Mouse (Mus musculus) liver, postnatal 0 days (tissue): Measurements from ENCODE around the gene 1500009L16Rik. TPM values are rescaled to one million over a fixed set of nuclear protein-coding genes. Genes with fewer than 3 reads are reported as not detected.

Experiments
- ATAC-seq: fragments of 200-750 bp; cut with Nextera tagmentation; 2 replicates; pipeline ENCODE4 v1.8.0; 2017; ENCODE audit warnings: mild to moderate bottlenecking, moderate library complexity
- DNase-seq: peaks from one replicate; pipeline ENCODE4 v3.0.0-alpha.2; 2016
- H3K27ac ChIP-seq: fragments of 300-500 bp; sonication (generic); 2 replicates; pipeline ENCODE4 v1.5.1; 2014; ENCODE audit warnings: antibody characterized with exemption, moderate library complexity, mild to moderate bottlenecking, low read depth
- H3K27me3 ChIP-seq: fragments of 300-500 bp; sonication (generic); 2 replicates; pipeline ENCODE4 v1.6.1; 2014; ENCODE audit warnings: low read length, control low read depth, mixed read lengths; ENCODE audit not compliant: insufficient read depth
- H3K36me3 ChIP-seq: fragments of 300-500 bp; sonication (generic); replicated peaks from 2 replicates; pipeline ENCODE4 v1.6.1; 2014; ENCODE audit warnings: mild to moderate bottlenecking, control low read depth, low read length, moderate library complexity, mixed read lengths; ENCODE audit not compliant: insufficient read depth
- H3K4me1 ChIP-seq: fragments of 300-500 bp; sonication (generic); 2 replicates; pipeline ENCODE4 v1.6.1; 2014; ENCODE audit warnings: antibody characterized with exemption, mild to moderate bottlenecking, control low read depth; ENCODE audit not compliant: insufficient read depth
- H3K4me2 ChIP-seq: fragments of 300-500 bp; sonication (generic); 2 replicates; pipeline ENCODE4 v1.6.1; 2014; ENCODE audit warnings: low read depth, mild to moderate bottlenecking, low read length, moderate library complexity, mixed read lengths
- H3K4me3 ChIP-seq: fragments of 300-500 bp; sonication (generic); 2 replicates; pipeline ENCODE4 v1.5.1; 2014; ENCODE audit warnings: low read depth, low read length
- H3K9ac ChIP-seq: fragments of 300-500 bp; sonication (generic); replicated peaks from 2 replicates; pipeline ENCODE4 v1.6.1; 2014; ENCODE audit warnings: mild to moderate bottlenecking, moderate library complexity
- H3K9me3 ChIP-seq: fragments of 300-500 bp; sonication (generic); 2 replicates; pipeline ENCODE4 v1.6.1; 2016; ENCODE audit warnings: mild to moderate bottlenecking, control low read depth, low read length, mixed read lengths
- CTCF ChIP-seq: sonication (generic); IDR thresholded peaks from 2 replicates; pipeline ENCODE4 v1.5.1; 2016; ENCODE audit warnings: antibody characterized with exemption, low read depth
- EP300 ChIP-seq: IDR thresholded peaks from 2 replicates; pipeline ENCODE4 v1.6.1; 2016; ENCODE audit warnings: antibody characterized with exemption, low read depth, mild to moderate bottlenecking
- WGBS: fragments of 180-500 bp; shearing (Covaris S2); extraction: QIAGEN DNeasy Blood & Tissue Kit; methylation state at CpG from one replicate; pipeline ENCODE4 v1.1.7; 2014; ENCODE audit not compliant: insufficient replicate concordance; 5-methylcytosine and 5-hydroxymethylcytosine counted together
- polyA plus RNA-seq: library from polyadenylated mRNA; unstranded; fragments of >200 nt; fragmentation: Nextera tagmentation; extraction: Ambion mirVana; gene quantifications from 2 replicates; pipeline ENCODE4 v1.2.1, GENCODE M21; 2015

The 1500009L16Rik gene
- polyA plus RNA-seq, 1 experiment from 2014 or later, result 0.48 TPM

DNA sequence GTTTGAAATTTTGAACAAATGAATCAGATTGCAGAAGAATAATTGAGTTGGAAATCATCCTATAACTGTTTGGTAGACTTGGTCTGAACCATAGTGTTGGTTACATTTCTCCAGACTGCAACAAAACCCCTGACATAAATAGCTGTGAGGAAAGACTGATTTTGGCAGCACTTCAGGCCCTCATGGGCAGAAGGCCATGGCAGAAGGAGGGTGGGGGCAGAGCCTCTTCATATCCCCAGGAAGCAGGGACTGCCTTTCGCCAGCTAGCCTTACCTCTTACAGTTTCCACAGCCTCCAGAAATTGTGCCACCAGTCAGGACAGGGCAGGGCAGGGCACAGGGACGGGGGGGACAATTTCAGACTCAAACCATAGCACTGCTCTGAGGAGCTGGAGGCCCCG lies 22.0 kb downstream of the 1500009L16Rik start:
- no peak overlapping the region for H3K4me2 ChIP-seq
- H3K9ac ChIP-seq, result no peak overlapping the region
- TF ChIP-seq EP300, result no peak
- no peak for TF ChIP-seq CTCF
- no peak for DNase-seq
- no peaks in the 10 kb centered on the region for H3K27me3 ChIP-seq
- ATAC-seq, result no peak
- H3K9me3 ChIP-seq, result peaks cover 11% of the 10 kb centered on the region; the same call in 1 of the 2 replicates
- H3K27ac ChIP-seq, result no peak overlapping the region
- H3K36me3 ChIP-seq, result no peaks in the 10 kb centered on the region
- 69% methylated on average over 3 of the region's 3 CpGs for WGBS
- no peaks in the 10 kb centered on the region for H3K4me1 ChIP-seq
- H3K4me3 ChIP-seq, result no peak overlapping the region

DNA sequence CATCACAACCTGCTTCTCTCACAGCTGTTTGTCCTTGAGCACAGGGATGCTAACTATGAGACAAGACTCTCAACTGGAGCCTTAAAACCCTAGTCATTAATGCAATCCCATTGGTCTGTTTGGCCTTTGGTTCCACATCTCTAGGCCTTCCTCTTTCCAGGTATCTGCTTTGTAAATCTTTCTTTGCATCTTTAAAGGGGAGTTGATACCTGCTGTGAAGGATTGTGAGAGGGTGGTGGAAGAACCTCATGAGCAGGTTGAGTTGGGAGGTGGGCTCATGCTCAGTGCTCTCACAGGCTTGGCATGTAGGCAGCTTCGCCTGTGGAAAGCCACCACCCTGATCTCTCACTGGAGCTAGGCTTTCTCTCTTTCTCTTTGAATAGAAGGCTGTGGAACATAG lies 30.4 kb downstream of the 1500009L16Rik start:
- DNase-seq (no peak), ATAC-seq (no peak)
- TF ChIP-seq CTCF (no peak), EP300 (no peak)
- Histone ChIP-seq H3K27me3 (no peaks in the 10 kb centered on the region), H3K4me3 (no peak overlapping the region), H3K9me3 (no peaks in the 10 kb centered on the region), H3K4me1 (no peaks in the 10 kb centered on the region), H3K9ac (no peak overlapping the region), H3K27ac (no peak overlapping the region), H3K36me3 (no peaks in the 10 kb centered on the region), H3K4me2 (no peak overlapping the region)
- WGBS, result 55% methylated on average over 1 of the region's 1 CpGs

DNA sequence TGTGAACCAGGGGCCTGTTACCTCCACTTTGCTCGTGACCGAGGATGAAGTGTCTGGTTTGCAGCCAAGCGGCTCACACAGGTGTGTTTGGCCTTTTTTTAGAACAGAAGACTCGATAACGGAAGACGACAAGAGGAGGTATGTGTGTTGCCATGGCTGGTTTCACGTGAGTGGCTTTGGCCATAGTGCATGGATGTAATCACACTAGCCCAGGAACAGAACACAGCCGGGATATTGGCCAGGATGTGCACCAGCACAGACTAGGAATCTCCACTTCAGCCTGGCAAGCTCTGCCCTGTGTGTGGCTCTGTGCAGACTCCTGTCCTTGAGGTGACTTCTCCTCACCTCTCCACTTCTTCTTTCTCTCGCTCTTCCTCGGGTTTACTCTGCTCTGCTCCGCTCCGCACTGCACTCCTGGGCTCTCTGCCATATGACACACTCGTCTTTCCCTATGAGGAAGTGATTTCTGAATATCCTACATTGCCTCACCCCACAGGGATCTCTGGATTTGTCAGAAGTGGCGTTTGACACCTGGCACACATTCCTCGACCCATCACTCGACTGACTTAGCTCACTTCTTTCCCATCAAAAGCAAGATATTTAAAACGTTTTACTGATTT lies 34.8 kb downstream of the 1500009L16Rik start:
- no peaks in the 10 kb centered on the region for H3K36me3 ChIP-seq
- 76% methylated on average over 17 of the region's 17 CpGs for WGBS
- no peak overlapping the region for H3K27ac ChIP-seq
- H3K4me2 ChIP-seq, result no peak overlapping the region
- H3K9me3 ChIP-seq, result no peaks in the 10 kb centered on the region
- DNase-seq (no peak), ATAC-seq (no peak)
- H3K27me3 ChIP-seq, result no peaks in the 10 kb centered on the region
- H3K9ac ChIP-seq, result no peak overlapping the region
- H3K4me3 ChIP-seq, result no peak overlapping the region
- TF ChIP-seq EP300, result no peak
- no peak for TF ChIP-seq CTCF
- no peaks in the 10 kb centered on the region for H3K4me1 ChIP-seq

DNA sequence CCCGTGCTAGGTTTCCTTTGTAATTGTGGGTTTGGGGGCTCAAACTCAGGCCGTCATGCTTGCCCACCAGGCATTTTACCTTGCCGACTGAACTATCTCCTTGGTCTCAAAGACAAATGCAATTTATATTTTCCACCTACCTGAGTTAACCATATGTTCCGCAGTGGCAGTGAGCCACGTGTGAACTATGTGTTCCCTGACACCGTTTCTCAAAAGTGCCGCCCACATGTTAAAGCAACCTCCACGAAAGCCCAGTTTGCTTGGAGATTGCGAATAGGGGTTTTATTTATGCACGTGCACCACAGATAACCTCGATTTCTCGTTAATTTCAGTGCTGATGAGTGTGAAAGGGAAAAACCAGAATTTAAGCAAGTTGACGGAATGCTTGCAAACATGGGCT lies 36.1 kb downstream of the 1500009L16Rik start:
- no peaks in the 10 kb centered on the region for H3K36me3 ChIP-seq
- TF ChIP-seq CTCF (no peak), EP300 (no peak)
- ATAC-seq (no peak), DNase-seq (no peak)
- H3K9me3 ChIP-seq, result no peaks in the 10 kb centered on the region
- no peak overlapping the region for H3K27ac ChIP-seq
- H3K4me1 ChIP-seq, result no peaks in the 10 kb centered on the region
- no peaks in the 10 kb centered on the region for H3K27me3 ChIP-seq
- H3K9ac ChIP-seq, result no peak overlapping the region
- WGBS, result 83% methylated on average over 13 of the region's 13 CpGs
- no peak overlapping the region for H3K4me3 ChIP-seq
- no peak overlapping the region for H3K4me2 ChIP-seq

DNA sequence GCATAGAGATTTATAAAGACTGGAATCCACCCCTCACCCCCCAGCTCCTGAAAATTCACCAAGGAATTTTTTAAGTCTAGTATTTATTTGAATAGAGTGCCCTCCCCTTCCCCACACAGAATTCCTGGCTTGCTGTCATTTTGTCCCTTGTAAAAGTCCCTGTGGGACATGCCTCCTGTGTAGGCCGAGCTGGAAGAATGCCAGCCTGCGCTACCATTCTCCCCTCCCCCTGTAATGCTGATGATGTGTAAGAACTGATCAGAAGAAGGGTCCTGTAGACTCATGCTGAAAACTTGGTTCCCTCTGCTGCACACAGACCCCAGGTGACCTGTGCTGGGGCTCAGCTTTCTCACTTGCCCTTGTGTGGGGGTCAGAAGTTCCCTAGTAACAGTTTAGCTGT lies 37.9 kb downstream of the 1500009L16Rik start:
- H3K9ac ChIP-seq, result no peak overlapping the region
- 67% methylated on average over 2 of the region's 2 CpGs for WGBS
- DNase-seq (no peak), ATAC-seq (no peak)
- no peaks in the 10 kb centered on the region for H3K36me3 ChIP-seq
- no peak overlapping the region for H3K27ac ChIP-seq
- H3K4me3 ChIP-seq, result no peak overlapping the region
- TF ChIP-seq CTCF (no peak), EP300 (no peak)
- H3K27me3 ChIP-seq, result no peaks in the 10 kb centered on the region
- H3K4me2 ChIP-seq, result no peak overlapping the region
- H3K4me1 ChIP-seq, result no peaks in the 10 kb centered on the region
- H3K9me3 ChIP-seq, result no peaks in the 10 kb centered on the region; the same call in none of the 2 replicates

DNA sequence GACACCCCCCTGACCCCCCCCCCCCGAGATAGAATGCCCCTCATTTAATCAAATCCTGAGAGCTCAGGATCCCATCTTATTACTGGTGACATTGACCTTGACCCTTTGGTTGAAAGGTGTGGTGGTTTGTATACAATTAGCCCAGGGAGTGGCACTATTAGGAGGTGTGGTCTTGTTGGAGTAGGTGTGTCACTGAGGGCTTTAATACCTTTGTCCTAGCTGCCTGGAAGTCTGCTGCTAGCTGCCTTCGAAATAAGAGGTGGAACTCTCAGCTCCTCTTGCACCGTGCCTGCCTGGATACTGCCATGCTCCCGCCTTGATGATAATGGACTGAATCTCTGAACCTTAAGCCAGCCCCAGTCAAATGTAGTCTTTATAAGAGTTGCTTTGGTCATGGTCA lies 41.2 kb downstream of the 1500009L16Rik start:
- ATAC-seq (no peak), DNase-seq (no peak)
- Histone ChIP-seq H3K9ac (no peak overlapping the region), H3K27ac (no peak overlapping the region), H3K4me2 (no peak overlapping the region), H3K4me1 (no peaks in the 10 kb centered on the region), H3K4me3 (no peak overlapping the region), H3K9me3 (no peaks in the 10 kb centered on the region; the same call in none of the 2 replicates), H3K27me3 (no peaks in the 10 kb centered on the region), H3K36me3 (no peaks in the 10 kb centered on the region)
- WGBS, result 75% methylated on average over 4 of the region's 4 CpGs
- TF ChIP-seq CTCF (no peak), EP300 (no peak)

DNA sequence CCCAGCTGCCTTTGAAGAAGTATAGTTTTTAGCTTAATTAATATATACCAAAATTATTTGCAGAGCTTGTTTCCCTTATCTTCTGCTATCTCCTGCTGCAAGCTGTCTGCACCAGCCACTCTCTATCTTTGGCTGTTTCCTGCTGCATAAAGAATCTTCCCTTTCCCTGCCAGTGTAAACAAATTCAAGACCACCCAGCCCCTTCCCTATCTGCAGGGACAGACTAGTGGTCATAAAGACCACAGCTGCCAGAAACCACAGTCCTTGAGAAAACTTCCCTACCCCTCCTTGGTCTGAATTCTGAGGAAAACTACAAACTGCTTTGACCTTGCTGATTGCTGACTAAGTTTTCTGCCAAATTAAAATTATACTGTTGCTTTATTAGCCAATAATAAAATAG lies 44.2 kb downstream of the 1500009L16Rik start:
- Histone ChIP-seq H3K4me1 (no peaks in the 10 kb centered on the region), H3K4me3 (no peak overlapping the region), H3K27me3 (no peaks in the 10 kb centered on the region), H3K36me3 (no peaks in the 10 kb centered on the region), H3K9me3 (no peaks in the 10 kb centered on the region; the same call in none of the 2 replicates), H3K27ac (no peak overlapping the region), H3K9ac (no peak overlapping the region), H3K4me2 (no peak overlapping the region)
- TF ChIP-seq EP300 (no peak), CTCF (no peak)
- ATAC-seq (no peak), DNase-seq (no peak)
